Comparison of ENCODE assay signal across 8 mouse cellular contexts in the genomic region with DNA sequence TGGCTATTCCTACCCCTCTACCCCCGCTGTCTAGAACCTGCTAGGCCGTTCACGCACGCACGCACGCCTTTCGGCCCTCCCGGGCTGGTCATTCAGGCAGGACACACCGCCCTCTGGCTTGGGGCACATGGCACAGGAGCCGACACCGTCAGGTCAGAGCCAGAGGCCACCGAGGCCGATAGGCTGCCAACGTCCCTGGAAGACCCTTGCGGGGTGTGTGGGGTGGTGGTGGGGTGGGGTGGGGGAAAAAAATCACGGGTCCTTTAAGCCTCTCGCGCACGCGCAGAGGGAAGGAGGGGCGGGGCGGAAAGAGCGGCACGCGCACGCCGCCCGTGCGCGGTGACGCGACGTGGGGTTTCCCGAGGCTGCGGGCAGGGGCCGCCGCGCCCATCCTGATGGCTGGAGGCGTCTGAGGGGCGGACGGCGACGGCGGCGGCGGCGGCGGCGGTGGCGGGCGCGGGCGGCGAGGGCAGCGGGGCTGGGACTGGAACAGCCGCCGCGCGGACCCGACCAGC. TPM values are rescaled to one million over a fixed set of nuclear protein-coding genes. Genes with fewer than 3 reads are reported as not detected.
DNase-seq lines count a peak whose midpoint lies in the region; ATAC-seq lines count a peak whose summit lies in the region.

Gene Gnb1 (plus strand): TSS at position 372 of the 515 bp plus-strand sequence.

- peak; percentile 81 for DNase-seq in c-Kit-positive CD71-negative TER-119-negative erythroid progenitor cells, embryonic 14.5 days (ENCODE audit: low read depth)
- DNase-seq in forebrain, embryonic 11.5 days (ENCODE audit: low spot score): peak; percentile 97
- peak; percentile 93 to 99 for DNase-seq in kidney, postnatal 36 days
- peak; percentile 48 for DNase-seq in telencephalon, adult 2 months (ENCODE audit: low read depth, low spot score)

- H3K9me3 ChIP-seq in forebrain, embryonic 11.5 days (ENCODE audit: control insufficient read depth, low read length): no peaks in the 10 kb centered on the region
- no peaks in the 10 kb centered on the region for H3K9me3 ChIP-seq in heart, embryonic 16.5 days (replicated peaks; ENCODE audit: control insufficient read depth, low read length)
- H3K9me3 ChIP-seq in liver, embryonic 15.5 days (replicated peaks): no peaks in the 10 kb centered on the region
- no peaks in the 10 kb centered on the region for H3K9me3 ChIP-seq in neural tube, embryonic 12.5 days

- peak; percentile 74 for ATAC-seq in CD4-positive, CD25-positive, alpha-beta regulatory T cell, adult 4 months
- ATAC-seq in forebrain, embryonic 11.5 days (replicated peaks; ENCODE audit: low FRiP score): peak; percentile 87
- peak; percentile 77 for ATAC-seq in heart, embryonic 16.5 days (replicated peaks; ENCODE audit: extremely low read depth, insufficient read depth, low FRiP score)
- ATAC-seq in liver, embryonic 15.5 days (ENCODE audit: insufficient read depth): peak; percentile 76
- peak; percentile 81 for ATAC-seq in neural tube, embryonic 12.5 days (ENCODE audit: low FRiP score, low read depth)

- H3K4me3 ChIP-seq in forebrain, embryonic 11.5 days (ENCODE audit: low read depth, low read length): peak within 1 kb of the TSS; percentile 99
- peak within 1 kb of the TSS; percentile 99 for H3K4me3 ChIP-seq in heart, embryonic 16.5 days (ENCODE audit: low read length)
- peak within 1 kb of the TSS; percentile 76 for H3K4me3 ChIP-seq in liver, embryonic 15.5 days (replicated peaks)
- H3K4me3 ChIP-seq in neural tube, embryonic 12.5 days: peak within 1 kb of the TSS; percentile 100

- WGBS in forebrain, embryonic 11.5 days: under 1% methylated on average over 53 of the region's 60 CpGs
- under 1% methylated on average over 41 of the region's 60 CpGs for WGBS in heart, embryonic 16.5 days
- WGBS in liver, embryonic 15.5 days (ENCODE audit: insufficient replicate concordance): under 1% methylated on average over 59 of the region's 60 CpGs
- 0% methylated on average over 41 of the region's 60 CpGs for WGBS in neural tube, embryonic 12.5 days

- H3K27me3 ChIP-seq in forebrain, embryonic 11.5 days (ENCODE audit: control insufficient read depth, insufficient read depth, low read length): no peaks in the 10 kb centered on the region
- H3K27me3 ChIP-seq in heart, embryonic 16.5 days (ENCODE audit: control insufficient read depth, insufficient read depth, low read length): no peaks in the 10 kb centered on the region
- no peaks in the 10 kb centered on the region for H3K27me3 ChIP-seq in liver, embryonic 15.5 days
- no peaks in the 10 kb centered on the region for H3K27me3 ChIP-seq in neural tube, embryonic 12.5 days (replicated peaks)

- H3K36me3 ChIP-seq in forebrain, embryonic 11.5 days (ENCODE audit: control insufficient read depth, insufficient read depth, low read length): no peaks in the 10 kb centered on the region
- no peaks in the 10 kb centered on the region for H3K36me3 ChIP-seq in heart, embryonic 16.5 days (ENCODE audit: control insufficient read depth, insufficient read depth)
- H3K36me3 ChIP-seq in liver, embryonic 15.5 days (replicated peaks): no peaks in the 10 kb centered on the region
- no peaks in the 10 kb centered on the region for H3K36me3 ChIP-seq in neural tube, embryonic 12.5 days

- H3K4me1 ChIP-seq in forebrain, embryonic 11.5 days (replicated peaks; ENCODE audit: control insufficient read depth, insufficient read depth, low read length): peaks cover 6% of the 10 kb centered on the region
- peaks cover 54% of the 10 kb centered on the region for H3K4me1 ChIP-seq in heart, embryonic 16.5 days (ENCODE audit: control insufficient read depth, insufficient read depth, low read length)
- peaks cover 85% of the 10 kb centered on the region for H3K4me1 ChIP-seq in liver, embryonic 15.5 days (replicated peaks)
- H3K4me1 ChIP-seq in neural tube, embryonic 12.5 days: peaks cover 42% of the 10 kb centered on the region

- H3K9ac ChIP-seq in forebrain, embryonic 11.5 days (ENCODE audit: low read length): peak within 1 kb of the TSS; percentile 100
- H3K9ac ChIP-seq in heart, embryonic 16.5 days (ENCODE audit: low read length): peak within 1 kb of the TSS; percentile 100
- peak within 1 kb of the TSS; percentile 90 for H3K9ac ChIP-seq in liver, embryonic 15.5 days
- peak within 1 kb of the TSS; percentile 100 for H3K9ac ChIP-seq in neural tube, embryonic 12.5 days

- H3K4me2 ChIP-seq in forebrain, embryonic 11.5 days (ENCODE audit: low read depth, low read length, severe bottlenecking): peak within 1 kb of the TSS; percentile 80
- peak within 1 kb of the TSS; percentile 93 for H3K4me2 ChIP-seq in heart, embryonic 16.5 days (ENCODE audit: low read depth, low read length)
- H3K4me2 ChIP-seq in liver, embryonic 15.5 days: peak within 1 kb of the TSS; percentile 99
- H3K4me2 ChIP-seq in neural tube, embryonic 12.5 days (replicated peaks): peak within 1 kb of the TSS; percentile 77

- H3K27ac ChIP-seq in forebrain, embryonic 11.5 days (ENCODE audit: low read depth, low read length): peak within 1 kb of the TSS; percentile 90
- H3K27ac ChIP-seq in heart, embryonic 16.5 days (ENCODE audit: low read length): peak within 1 kb of the TSS; percentile 93
- peak within 1 kb of the TSS; percentile 80 for H3K27ac ChIP-seq in liver, embryonic 15.5 days (replicated peaks)
- peak within 1 kb of the TSS; percentile 85 for H3K27ac ChIP-seq in neural tube, embryonic 12.5 days

RNA-seq across cellular contexts. Expression of gene Gnb1, which starts in this region (rescaled TPM):
- polyA plus RNA-seq in CD4-positive, CD25-positive, alpha-beta regulatory T cell, adult 4 months (2017; shearing (Covaris generic)): 100 to 1,000 TPM; 291 TPM
- 745 and 764 TPM in 2 replicates for polyA plus RNA-seq in forebrain, embryonic 11.5 days (2014; fragmentation: Nextera tagmentation; extraction: Ambion mirVana)
- 316 and 336 TPM in 2 replicates for polyA plus RNA-seq in heart, embryonic 16.5 days (2015; fragmentation: Nextera tagmentation; extraction: Ambion mirVana)
- 100 and 106 TPM in 2 replicates for polyA plus RNA-seq in liver, embryonic 15.5 days (2015; fragmentation: Nextera tagmentation; extraction: Ambion mirVana)
- 762 and 837 TPM in 2 replicates for polyA plus RNA-seq in neural tube, embryonic 12.5 days (2016; fragmentation: Nextera tagmentation; extraction: Ambion mirVana)

Comparison
In these comparisons a context has a peak if more than half of its experiments do, and no peak if none do; other contexts are left out.
1. Peak in every context shown above with its lines: DNase-seq, ATAC-seq, H3K4me3 ChIP-seq and H3K27ac ChIP-seq.